Mouse (Mus musculus) ES-CJ7 (cell line): ENCODE data around the gene Kank3.
"Not testable (repeated sequence)": the region's sequence is repeated elsewhere in the genome, so short reads cannot be mapped to it uniquely, and the experiment has no call there.

Experiments
- DNase-seq: peaks from one replicate; pipeline ENCODE4 v3.0.0; 2011; ENCODE audit warnings: low read depth, low spot score

Kank3 gene

DNA sequence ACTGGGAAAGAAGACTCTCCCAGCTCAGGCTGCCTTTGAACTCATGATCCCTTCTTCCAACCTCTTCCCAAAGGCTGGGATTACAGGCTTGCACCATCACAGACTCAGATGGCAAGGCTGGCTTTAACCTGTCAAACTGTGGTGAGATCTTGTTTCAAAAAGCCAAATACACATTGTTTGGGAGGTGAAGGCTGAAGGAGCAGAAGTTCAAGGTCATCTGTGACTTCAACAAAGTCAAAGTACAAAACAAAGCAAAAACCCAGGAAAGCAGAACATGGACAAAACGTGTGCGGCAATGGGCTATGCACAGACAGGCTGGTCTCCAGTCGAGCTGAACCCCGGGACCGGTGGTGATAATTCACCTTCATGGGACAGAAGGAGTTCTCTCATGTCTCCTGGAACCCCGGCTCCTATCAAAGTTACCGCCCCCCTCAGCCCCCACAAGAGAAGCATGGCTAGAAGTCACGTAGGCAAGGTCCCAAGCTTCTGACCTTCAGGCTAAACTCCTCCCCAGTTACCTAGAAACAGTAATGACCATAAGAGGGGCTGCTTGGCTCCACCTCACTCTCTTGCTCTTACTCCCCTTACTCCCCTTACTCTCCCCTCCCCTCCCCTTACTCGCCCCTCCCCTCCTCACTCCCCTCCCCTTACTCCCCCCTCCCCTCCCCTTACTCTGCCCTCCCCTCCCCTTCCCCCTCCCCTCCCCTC, 3.0 kb upstream of the Kank3 start:
- DNase-seq: peak; percentile 94

DNA sequence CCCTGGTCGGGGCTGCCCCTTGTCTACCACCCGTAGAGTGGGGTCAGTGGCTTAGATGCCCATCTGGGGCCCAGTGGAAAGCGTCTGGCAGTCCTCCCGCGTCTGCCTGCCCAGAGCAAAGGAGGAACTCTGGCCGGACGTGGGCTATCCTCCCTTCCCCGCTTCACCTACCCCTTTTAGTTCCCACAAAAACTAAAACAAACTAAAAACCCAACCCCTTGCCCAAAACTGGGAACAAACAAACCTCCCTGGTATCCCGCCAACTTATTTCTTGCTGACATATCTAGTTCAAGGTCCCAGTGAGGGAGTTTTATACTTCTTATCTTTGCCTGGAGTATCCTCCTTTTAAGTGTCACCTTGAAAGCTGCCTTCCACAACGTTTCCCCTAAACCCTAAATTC, 2.1 kb upstream of the Kank3 start:
- DNase-seq: no peak

DNA sequence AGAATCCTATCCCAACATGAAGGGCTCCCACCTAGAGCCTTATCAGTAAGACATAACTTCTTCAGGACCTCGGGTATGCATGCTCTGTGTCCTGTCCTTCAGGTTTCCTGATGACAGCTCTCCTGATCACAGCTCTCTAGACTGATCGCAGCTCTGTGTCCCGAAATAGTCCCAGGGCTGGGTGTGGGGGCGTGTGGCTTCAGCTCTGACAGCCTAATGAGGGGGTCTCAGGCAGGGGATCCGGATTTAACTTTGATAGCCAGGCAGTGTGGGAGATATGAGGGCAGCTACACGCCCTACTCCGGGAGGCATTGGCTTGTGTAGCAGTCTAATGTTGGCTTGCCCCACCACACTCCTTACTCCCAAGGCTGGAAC, 810 bp downstream of the Kank3 start:
- no peak for DNase-seq

DNA sequence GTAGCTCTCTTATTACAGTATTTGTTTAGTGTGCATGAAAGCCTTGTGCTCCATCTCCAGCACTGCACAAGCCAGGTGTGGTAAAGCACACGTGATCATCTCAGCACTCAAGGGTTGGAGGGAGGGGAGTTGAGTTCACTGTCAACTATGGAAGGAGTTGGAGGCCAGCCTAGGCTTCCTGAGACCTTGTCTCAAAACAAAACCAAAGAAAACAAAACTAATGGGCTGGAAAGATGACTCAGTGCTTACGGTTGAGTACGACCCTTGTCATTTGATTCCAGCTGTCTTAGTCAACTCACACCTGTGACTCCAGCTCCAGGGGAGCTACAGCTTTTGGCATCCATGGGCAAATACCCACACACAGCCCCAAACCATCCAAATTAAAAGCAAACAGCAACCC, 2.2 kb downstream of the Kank3 start:
- no peak for DNase-seq

DNA sequence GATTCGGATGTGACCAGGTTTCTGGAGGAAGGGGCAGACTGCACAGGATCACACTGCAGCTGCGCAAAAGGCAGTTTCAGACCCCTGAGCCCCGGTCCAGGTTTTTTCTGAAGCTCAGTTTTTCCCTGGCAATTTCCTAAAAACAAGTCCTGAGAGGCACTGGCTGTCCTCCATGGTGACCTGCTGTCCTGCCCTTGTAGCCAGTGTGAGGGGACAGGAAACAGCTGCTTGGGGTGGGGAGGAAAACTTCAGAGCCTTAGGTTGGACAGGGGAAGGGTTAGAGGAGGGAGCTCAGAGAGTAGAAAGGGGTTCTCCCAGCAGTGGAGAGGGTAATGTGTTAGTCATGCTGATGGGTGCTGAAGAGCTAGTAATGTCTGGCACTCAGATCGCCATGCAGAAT, 2.7 kb downstream of the Kank3 start:
- no peak for DNase-seq

DNA sequence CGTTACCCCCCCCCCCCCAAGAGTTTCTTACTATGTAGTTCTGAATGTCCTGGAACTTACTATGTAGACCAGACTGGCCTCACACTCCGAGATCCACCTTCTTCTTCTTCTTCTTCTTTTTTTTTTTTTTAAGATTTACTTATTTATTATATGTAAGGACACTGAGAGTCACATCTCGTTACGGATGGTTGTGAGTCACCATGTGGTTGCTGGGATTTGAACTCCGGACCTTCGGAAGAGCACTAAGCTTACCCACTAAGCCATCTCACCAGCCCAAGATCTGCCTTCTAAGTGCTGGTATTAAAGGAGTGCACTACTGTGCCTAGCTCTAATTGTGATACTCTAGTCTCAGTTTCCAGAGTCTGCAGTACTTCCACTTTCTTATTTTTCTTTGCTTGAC, 5.1 kb downstream of the Kank3 start:
- no peak for DNase-seq

DNA sequence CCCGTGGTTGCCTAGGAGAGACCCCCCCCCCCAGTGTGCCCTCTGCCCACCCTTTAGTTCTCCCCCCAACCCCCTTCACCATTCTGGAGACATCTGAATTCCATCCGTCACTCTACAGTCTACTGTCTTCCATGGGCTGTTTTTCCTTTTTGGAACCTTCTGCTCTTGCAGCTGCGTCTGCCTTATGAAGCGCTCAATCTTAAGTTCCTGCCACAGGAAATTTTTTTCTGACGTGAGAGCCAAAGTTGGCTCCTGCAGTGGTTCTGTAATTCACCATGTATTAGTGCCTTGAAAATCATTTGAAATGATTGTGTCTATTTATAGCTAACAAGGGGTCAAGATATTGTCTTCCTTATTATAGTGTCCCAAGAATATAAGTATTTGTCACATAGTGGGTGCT, 6.3 kb downstream of the Kank3 start:
- no peak for DNase-seq

DNA sequence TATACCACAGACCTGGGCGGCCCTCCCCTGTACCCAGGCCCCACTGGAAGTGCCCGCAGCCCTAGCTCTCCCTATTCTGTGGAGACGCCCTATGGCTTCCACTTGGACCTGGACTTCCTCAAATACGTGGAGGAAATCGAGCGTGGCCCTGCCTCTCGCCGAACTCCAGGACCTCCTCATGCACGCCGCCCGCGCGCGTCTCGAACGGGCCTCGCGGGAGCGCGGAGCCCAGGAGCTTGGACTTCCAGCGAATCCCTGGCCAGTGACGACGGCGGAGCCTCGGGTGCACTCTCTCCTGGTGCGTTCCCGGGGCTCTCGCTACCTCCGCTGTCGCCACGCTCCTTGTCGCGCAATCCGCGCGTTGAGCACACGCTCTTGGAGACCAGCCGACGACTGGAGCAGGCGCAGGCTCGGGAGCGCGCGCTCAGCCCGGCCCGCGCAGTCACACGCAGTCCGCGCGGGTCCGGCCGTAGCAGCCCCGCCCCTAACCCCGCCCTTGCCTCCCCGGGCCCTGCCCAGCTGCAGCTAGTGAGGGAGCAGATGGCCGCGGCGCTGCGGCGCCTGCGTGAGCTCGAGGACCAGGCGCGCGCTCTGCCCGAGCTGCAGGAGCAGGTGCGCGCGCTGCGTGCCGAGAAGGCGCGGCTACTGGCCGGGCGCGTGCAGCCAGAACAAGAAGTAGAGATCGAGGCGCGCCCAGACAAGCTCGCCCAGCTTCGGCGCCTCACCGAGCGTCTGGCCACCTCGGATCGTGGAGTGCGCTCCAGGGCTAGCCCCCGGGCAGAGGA, 7.1 kb downstream of the Kank3 start:
- peak; percentile 96 for DNase-seq

DNA sequence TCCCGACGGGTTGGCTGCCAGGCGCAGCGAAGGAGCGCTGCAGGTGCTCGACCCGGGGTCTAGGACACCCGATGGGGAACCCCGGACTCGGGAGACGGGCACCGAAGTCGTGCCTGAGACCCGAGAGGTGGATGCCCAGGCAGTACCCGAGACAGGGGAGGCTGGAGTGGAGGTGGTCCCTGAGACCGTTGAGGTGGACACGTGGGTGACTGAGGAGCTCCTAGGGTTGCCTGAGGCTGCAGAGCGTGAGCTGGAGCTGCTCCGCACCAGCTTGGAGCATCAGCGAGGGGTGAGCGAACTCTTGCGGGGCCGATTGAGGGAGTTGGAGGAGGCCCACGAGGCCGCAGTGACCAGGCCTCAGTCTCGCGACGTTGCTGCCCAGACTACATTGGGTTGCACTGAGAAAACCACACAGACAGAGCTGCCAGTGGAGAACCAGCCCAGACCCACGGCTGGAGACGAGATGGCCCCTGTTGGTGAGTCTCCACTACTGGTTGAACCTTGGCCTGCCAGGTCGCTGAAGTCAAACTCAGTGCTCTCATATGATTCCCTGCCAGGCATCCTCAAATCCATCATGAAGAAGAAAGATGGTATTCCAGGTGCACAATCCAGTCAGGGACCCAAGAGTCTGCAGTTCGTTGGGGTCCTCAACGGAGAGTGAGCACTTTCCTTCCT, 7.8 kb downstream of the Kank3 start:
- peak; percentile 45 for DNase-seq

DNA sequence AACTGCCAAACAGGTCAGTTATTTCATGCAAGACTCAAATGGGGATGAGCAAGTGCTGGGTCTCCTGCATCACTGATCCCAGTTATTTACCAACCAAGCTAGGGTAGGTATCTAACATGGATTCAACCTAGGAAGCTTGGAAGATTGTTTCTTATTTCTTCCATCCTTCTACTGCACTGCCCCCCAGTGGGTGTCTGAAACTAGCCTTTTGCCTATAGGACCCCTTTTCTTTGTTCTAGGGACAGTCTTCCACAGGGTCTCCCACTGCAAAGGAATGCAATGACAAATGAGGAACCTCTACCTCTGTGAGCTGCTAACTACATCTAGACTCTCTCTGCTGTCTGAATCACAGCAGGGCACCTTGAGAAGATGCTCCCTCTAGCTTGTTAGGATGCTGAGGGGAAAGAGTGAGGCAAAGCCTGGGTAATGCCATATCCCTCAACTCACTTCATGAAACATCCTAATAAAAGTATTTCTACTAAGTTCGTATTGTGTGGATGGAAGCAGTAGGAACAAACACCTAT, 12.2 kb downstream of the Kank3 start:
- peak; percentile 60 for DNase-seq

DNA sequence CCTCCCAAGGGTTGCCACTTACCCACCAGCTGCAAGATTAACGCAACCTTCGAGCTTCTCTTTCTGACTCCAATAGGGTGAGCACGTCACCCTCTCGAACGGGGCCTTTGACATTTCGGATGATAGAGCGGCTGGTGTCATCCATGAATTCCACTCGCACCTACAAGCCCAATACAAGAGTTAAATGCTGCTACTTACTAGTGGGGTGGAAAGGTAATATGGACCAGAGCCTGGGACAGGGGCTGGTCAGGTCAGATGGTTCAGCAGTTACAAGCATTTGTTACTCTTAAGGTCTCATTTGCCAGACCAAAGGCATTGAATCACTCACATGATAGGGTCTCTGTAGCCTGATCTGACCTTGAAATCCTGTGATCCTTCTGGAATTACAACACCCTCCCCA, 12.9 kb downstream of the Kank3 start:
- peak; percentile 30 for DNase-seq

DNA sequence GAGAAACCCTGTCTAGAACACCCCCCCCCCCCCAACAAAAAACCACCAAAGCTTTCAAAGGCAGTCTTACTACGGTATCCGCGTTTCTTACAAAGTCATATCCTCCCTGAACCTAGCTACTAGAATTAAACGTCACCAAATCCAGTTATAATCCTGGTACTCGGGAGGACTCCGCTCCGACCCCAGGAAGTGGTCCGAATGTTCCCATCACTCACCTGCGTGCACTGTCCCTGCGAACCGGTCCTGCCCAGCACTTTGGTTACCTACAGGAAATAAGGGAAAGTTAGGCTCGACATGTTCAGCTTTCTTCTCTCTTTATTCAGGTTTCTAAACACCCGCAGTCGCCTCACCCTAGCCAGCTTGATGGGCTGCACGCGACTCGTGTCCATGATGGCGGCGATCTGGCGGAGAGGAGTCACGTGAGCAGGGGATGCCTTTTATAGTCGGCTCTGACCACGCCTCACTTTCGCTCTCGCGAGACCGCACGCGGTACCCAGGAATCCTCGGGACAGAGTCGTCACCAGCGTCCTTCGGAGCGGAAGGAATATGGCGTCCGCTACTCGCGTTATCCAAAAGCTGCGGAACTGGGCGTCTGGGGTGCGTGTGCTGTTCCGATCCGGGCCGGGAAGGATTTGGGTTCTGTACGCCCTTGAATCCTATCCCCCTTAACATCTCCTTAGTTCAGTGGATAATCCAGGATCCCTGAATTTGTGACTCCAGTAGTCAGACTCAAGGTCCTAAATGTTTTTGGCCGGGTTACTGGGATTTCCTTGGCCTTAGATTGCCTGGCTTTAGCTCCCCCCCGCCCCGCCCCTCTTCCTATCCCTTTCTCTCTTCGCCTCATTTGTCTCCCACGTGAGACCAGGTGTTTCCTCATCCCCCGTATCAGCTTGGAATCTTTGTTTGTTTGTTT, 14.0 kb downstream of the Kank3 start, which contains the start of the genes Rps28 and Ndufa7:
Rps28 (minus strand) TSS at position 479 of the 913 bp plus-strand sequence.
Ndufa7 (plus strand) TSS at position 489 of the 913 bp plus-strand sequence.
- DNase-seq: peak; percentile 98

DNA sequence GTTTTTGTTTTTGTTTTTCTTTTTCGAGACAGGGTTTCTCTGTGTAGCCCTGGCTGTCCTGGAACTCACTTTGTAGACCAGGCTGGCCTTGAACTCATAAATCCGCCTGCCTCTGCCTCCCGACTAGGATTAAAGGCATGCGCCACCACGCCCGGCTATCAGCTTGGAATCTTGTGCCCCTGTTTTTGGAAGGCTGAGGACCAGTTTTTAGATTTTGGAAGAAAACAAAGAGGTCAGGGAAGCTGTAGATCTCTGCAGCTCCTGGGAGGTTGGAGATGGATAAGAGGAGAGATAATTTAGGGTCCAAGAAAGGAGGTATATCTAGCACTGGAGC, 14.6 kb downstream of the Kank3 start:
- not testable (repeated sequence) for DNase-seq

DNA sequence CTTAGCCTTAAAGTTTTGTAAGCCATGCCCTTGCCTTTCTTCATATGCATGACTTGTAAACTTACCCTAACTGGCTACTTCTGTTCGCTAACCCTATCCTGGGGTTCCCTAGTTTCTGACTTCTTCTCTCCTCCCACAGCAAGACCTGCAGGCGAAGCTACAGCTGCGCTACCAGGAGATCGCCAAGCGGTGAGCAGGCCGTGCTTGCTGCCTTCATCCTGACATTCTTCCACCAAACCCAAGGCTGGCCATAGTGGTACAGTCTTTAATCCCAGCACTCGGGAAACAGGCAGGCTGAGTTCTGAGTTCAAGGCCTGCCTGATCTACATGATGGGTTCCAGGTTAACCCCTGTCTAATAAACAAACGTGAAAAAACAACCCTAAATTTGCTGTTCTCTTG, 15.1 kb downstream of the Kank3 start:
- peak; percentile 31 for DNase-seq

DNA sequence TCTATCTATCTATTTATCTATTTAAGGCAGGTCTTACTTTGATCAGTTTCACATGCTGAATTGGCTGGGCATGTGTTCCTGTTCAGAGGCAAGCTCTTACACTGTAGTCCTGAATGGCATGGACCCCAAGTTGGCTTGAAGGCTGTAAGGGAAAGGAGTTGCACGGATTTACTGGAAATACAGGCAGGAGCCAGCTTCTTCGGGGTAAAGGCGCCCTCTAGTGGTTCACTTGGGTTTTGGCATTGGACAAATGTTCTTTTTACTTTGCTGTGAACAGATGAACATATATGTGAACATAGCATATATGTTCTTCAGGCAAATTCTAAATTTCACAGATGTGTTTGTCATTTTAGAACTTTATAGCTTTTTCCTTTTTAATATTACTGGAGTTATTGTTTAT, 16.5 kb downstream of the Kank3 start:
- peak; percentile 79 for DNase-seq

DNA sequence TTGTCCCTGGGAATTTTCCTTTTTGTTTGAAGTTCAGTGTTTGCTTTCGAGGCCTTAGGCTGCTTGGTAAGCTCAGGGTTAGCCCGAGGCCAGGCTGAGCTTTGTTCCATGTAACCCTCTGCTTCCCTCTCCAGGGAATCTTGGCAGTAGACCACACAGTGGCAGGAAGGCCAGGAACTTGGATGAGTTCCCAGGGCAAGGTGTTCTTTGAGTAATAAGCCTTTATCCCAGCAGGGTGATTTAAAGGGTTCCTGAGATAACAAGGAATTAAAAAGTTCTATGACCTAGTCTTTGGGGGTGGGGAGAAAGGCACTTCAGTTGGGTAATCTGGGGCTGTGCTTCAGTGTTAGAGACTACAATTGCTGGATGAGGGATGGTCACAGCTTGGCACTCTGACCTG, 18.6 kb downstream of the Kank3 start:
- no peak for DNase-seq

DNA sequence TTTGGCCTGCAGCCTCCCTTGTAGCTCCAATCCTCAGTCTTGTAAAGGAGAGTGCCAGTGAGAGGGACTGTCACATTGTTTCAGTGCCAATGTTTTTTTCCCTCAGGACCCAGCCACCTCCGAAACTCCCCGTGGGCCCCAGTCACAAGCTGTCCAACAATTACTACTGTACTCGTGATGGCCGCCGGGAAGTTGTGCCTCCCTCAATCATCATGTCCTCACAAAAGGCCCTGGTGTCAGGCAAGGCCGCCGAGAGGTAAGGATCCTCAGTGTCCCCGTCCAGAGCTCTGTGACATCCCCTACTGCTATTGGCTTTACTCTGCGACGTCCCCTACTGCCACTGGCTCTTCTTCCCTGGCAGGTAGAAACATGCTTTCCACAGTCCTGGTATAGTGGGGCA, 19.2 kb downstream of the Kank3 start:
- DNase-seq: no peak

DNA sequence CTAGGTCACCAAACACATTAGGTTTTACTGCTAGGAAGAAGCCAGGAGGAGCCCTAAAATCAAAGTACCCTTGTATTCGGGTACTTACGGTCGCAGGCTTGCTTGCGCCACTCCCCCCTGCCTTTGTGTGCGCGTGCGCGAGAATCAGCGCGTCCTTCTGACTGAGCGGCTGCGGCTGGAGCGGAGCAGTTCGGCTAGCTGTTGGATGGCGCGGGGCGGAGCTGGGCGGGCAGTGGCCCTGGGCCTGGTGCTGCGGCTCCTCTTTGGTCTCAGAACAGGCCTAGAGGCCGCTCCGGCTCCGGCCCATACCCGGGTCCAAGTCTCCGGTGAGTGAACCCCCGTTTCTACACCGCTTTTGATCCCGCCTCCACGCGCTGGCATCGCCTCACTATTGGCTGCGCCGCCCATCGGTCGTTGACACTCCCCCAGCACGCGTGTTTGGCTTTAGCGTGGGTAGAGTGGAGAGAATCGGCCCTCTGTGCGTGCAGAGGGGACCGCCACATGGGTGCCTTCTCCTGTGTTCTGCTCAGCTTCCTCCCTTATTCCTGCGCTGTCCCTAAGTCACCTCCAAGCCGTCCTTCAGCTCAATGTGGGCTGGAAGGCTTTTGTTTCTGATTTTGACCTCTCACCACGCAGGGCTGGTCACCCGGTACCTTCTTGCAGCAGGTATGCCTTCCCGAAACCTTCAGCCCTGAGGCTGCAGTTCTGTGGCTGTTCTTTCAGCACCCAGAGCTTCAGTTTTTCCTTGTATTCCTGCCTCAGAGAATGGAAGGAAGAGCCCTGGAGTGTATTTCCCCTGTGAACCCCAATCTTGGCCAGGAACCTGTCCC, 32.9 kb downstream of the Kank3 start, which contains the start of gene Cd320:
Cd320 (plus strand) TSS at position 126 of the 830 bp plus-strand sequence.
- peak; percentile 93 for DNase-seq

DNA sequence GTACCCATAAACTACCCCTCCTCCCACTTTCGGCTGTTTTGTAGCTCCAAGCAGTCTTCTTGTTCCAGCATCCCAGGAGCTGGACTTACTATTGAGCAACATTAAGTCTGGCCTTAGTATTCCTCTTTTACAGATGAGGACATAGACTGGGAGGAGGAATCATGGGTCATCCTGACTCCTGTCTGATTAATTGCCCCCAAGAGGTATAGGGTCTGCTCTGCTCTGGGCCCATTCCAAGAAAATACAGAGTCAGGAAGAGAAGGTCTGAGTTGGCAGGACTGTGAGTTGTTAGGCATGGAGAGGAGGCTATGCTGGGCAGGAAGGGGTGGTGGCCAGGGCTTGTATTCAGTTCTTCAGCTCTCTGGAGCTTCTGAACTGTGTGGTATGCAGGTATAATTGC, 33.9 kb downstream of the Kank3 start:
- DNase-seq: no peak

DNA sequence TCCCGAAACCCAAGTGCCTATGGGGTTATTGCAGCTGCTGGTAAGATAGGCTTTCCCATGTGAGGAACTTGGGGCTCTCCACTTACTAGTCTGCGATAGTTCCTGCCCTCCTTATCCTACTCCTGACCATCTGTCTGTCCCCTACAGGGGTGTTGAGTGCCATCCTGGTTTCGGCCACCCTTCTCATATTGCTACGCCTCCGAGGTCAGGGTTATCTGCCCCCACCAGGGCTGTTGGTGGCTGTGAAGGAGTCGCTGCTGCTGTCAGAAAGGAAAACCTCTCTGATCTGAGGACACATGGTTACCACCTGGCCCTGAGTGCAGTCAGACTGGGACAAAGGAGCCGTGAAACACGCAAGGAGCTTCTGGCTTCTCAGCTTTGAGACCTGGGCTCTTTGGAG, 37.8 kb downstream of the Kank3 start:
- DNase-seq: no peak
